Mouse (Mus musculus): ENCODE results near the gene Ssr2. TPM values are rescaled to one million over a fixed set of nuclear protein-coding genes. Genes with fewer than 3 reads are reported as not detected.

Gene Ssr2
- 257 and 271 TPM in 2 replicates for polyA plus RNA-seq (2015; fragmentation: Nextera tagmentation; extraction: Ambion mirVana)

DNA sequence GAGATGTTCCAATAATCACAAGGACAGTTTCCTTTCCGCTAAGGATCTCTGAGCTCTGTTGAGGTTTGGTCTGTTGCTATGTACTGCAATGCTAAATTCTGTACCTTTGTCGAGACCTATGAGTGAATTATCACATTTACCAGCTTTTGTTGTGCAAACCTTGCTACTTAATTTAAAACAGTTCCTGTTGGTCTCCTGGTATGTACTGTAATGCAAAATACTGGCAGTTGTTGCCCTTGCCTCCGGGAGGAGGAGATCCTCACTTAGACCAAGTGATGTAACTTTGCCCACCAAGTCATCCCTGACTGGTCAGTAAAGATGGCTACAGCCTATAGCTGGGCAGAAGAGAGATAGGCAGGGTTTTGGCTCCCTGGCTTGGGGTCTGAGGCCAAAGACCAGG is at the start of gene Ssr2:
Ssr2 (plus strand) TSS at position 337 of the 400 bp plus-strand sequence.
- TF ChIP-seq CTCF (IDR thresholded peaks at IDR 0.05; ENCODE audit: low read depth) = no peak
- no peak for TF ChIP-seq EP300 (optimal IDR thresholded peaks at IDR 0.05)
- no peaks in the 10 kb centered on the region for H3K36me3 ChIP-seq (ENCODE audit: control insufficient read depth, insufficient read depth, low read length)
- 87% methylated on average over 3 of the region's 3 CpGs for WGBS
- ATAC-seq (ENCODE audit: low FRiP score, low TSS enrichment) (no peak), DNase-seq (ENCODE audit: low spot score) (no peak)
- H3K4me1 ChIP-seq (replicated peaks; ENCODE audit: control insufficient read depth, insufficient read depth) = no peaks in the 10 kb centered on the region; the same call in 1 of the 2 replicates
- no peaks in the 10 kb centered on the region for H3K27me3 ChIP-seq (ENCODE audit: control insufficient read depth, insufficient read depth, low read length)
- no peak within 1 kb of the TSS for H3K9ac ChIP-seq (ENCODE audit: low read length)
- H3K4me3 ChIP-seq (ENCODE audit: low read depth, low read length) = no peak within 1 kb of the TSS
- no peak within 1 kb of the TSS for H3K27ac ChIP-seq (replicated peaks)
- H3K9me3 ChIP-seq (ENCODE audit: control insufficient read depth, low read length) = no peaks in the 10 kb centered on the region
- no peak within 1 kb of the TSS for H3K4me2 ChIP-seq (replicated peaks; ENCODE audit: low read depth)

DNA sequence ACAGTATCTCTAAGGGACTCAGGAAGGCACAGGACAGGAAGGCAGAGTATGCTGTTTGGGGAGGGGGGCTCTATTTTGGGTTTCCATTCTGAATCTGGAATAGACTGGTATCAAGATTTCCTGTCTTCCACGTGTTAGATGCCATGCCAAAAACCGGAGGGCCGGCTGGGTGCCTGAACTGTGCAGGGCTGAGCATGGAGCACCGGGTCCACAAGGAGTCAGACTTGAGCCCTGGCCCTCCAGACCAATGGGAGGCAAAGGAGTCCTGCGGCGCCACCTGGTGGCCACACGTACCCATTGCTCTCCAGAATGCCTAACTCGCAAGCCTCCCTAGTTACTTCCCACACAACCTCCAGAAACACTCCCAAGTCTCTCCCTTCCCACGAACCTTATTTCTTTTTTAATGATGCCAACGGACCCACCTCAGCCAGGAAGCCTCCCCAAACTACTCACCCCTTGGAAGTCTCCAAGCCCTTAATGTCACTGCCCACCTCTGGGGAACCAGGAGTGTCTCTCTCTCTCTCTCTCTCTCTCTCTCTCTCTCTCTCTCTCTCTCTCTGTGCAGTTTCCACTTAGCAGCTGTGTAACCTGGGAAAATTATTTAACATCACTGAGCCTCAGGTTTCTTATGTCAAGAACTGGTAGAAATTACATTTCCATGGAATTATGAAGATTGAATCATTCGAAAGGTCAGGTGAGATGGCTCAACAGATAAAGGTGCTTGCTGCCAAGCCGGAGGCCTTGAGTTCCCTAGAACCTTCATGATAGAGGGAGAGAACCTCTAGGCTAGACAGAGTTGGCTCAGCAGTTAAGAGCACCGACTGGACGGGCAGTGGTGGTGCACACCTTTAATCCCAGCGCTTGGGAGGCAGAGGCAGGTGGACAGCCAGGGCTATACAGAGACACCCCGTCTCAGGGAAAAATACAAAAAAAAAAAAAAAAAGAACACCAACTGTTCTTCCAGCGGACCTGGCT is 49.2 kb upstream of the Ssr2 start:
- Histone ChIP-seq H3K27me3 (ENCODE audit: control insufficient read depth, insufficient read depth, low read length) (no peaks in the 10 kb centered on the region), H3K4me2 (replicated peaks; ENCODE audit: low read depth) (no peak overlapping the region), H3K27ac (replicated peaks) (no peak overlapping the region), H3K9ac (ENCODE audit: low read length) (no peak overlapping the region), H3K4me1 (replicated peaks; ENCODE audit: control insufficient read depth, insufficient read depth) (peaks cover 3% of the 10 kb centered on the region; the same call in 1 of the 2 replicates), H3K36me3 (ENCODE audit: control insufficient read depth, insufficient read depth, low read length) (no peaks in the 10 kb centered on the region), H3K4me3 (ENCODE audit: low read depth, low read length) (no peak overlapping the region), H3K9me3 (ENCODE audit: control insufficient read depth, low read length) (no peaks in the 10 kb centered on the region)
- TF ChIP-seq CTCF (IDR thresholded peaks at IDR 0.05; ENCODE audit: low read depth) (peak; percentile 100), EP300 (optimal IDR thresholded peaks at IDR 0.05) (no peak)
- 31% methylated on average over 17 of the region's 17 CpGs for WGBS
- ATAC-seq (ENCODE audit: low FRiP score, low TSS enrichment) (peak; percentile 86), DNase-seq (ENCODE audit: low spot score) (peak; percentile 94)

DNA sequence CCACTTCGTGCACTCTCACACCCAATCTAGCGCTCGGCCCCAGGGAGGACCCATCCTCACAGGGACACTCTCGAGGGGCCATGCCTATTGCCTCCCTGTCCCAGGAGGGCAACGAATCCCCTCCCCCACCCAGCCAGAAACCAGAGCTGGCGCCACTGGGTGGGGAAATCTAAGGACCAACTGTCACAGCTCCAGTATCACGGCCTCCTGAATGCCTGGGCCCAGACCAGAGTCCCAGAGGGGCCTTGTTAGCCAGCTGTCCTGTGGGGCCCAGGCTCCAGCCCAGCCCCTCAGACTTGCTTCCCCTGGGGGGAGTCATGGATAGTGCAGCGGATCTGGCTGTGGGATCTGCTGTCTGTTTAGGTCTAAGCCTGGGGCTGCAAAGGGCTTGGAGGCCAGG is 48.1 kb upstream of the Ssr2 start:
- no peak overlapping the region for H3K27ac ChIP-seq (replicated peaks)
- H3K36me3 ChIP-seq (ENCODE audit: control insufficient read depth, insufficient read depth, low read length) = no peaks in the 10 kb centered on the region
- TF ChIP-seq CTCF (IDR thresholded peaks at IDR 0.05; ENCODE audit: low read depth) = no peak
- TF ChIP-seq EP300 (optimal IDR thresholded peaks at IDR 0.05) = no peak
- peaks cover 3% of the 10 kb centered on the region; the same call in 1 of the 2 replicates for H3K4me1 ChIP-seq (replicated peaks; ENCODE audit: control insufficient read depth, insufficient read depth)
- H3K4me2 ChIP-seq (replicated peaks; ENCODE audit: low read depth) = no peak overlapping the region
- no peak overlapping the region for H3K4me3 ChIP-seq (ENCODE audit: low read depth, low read length)
- ATAC-seq (ENCODE audit: low FRiP score, low TSS enrichment) = no peak
- H3K9me3 ChIP-seq (ENCODE audit: control insufficient read depth, low read length) = no peaks in the 10 kb centered on the region
- DNase-seq (ENCODE audit: low spot score) = no peak
- 44% methylated on average over 8 of the region's 8 CpGs for WGBS
- peak overlapping the region; percentile 41 for H3K9ac ChIP-seq (ENCODE audit: low read length)
- H3K27me3 ChIP-seq (ENCODE audit: control insufficient read depth, insufficient read depth, low read length) = no peaks in the 10 kb centered on the region

GRCm38 (mm10) chr3:88528646-88529045 is 47.0 kb upstream of the Ssr2 start:
- Histone ChIP-seq H3K27ac (replicated peaks) (no peak overlapping the region), H3K9ac (ENCODE audit: low read length) (no peak overlapping the region), H3K9me3 (ENCODE audit: control insufficient read depth, low read length) (no peaks in the 10 kb centered on the region), H3K4me3 (ENCODE audit: low read depth, low read length) (no peak overlapping the region), H3K4me1 (replicated peaks; ENCODE audit: control insufficient read depth, insufficient read depth) (peaks cover 3% of the 10 kb centered on the region; the same call in 1 of the 2 replicates), H3K4me2 (replicated peaks; ENCODE audit: low read depth) (no peak overlapping the region), H3K36me3 (ENCODE audit: control insufficient read depth, insufficient read depth, low read length) (no peaks in the 10 kb centered on the region), H3K27me3 (ENCODE audit: control insufficient read depth, insufficient read depth, low read length) (no peaks in the 10 kb centered on the region)
- ATAC-seq (ENCODE audit: low FRiP score, low TSS enrichment) = no peak
- DNase-seq (ENCODE audit: low spot score) = no peak
- 66% methylated on average over 11 of the region's 11 CpGs for WGBS
- TF ChIP-seq CTCF (IDR thresholded peaks at IDR 0.05; ENCODE audit: low read depth) (no peak), EP300 (optimal IDR thresholded peaks at IDR 0.05) (no peak)

- Histone ChIP-seq H3K9ac (ENCODE audit: low read length) (no peak overlapping the region), H3K36me3 (ENCODE audit: control insufficient read depth, insufficient read depth, low read length) (no peaks in the 10 kb centered on the region), H3K4me1 (replicated peaks; ENCODE audit: control insufficient read depth, insufficient read depth) (peaks cover 5% of the 10 kb centered on the region; the same call in 1 of the 2 replicates), H3K4me3 (ENCODE audit: low read depth, low read length) (no peak overlapping the region), H3K27ac (replicated peaks) (0 out of 2 replicates have a peak overlapping the region, but pooled peaks have one; percentile 8), H3K4me2 (replicated peaks; ENCODE audit: low read depth) (peak overlapping the region; percentile 92; the same call in 1 of the 2 replicates), H3K27me3 (ENCODE audit: control insufficient read depth, insufficient read depth, low read length) (no peaks in the 10 kb centered on the region), H3K9me3 (ENCODE audit: control insufficient read depth, low read length) (no peaks in the 10 kb centered on the region)
- DNase-seq (ENCODE audit: low spot score) (no peak), ATAC-seq (ENCODE audit: low FRiP score, low TSS enrichment) (no peak)
- 36% methylated on average over 7 of the region's 7 CpGs for WGBS
- TF ChIP-seq CTCF (IDR thresholded peaks at IDR 0.05; ENCODE audit: low read depth) (no peak), EP300 (optimal IDR thresholded peaks at IDR 0.05) (no peak)
Observed at GRCm38 (mm10) chr3:88529204-88530000, 46.3 kb upstream of the Ssr2 start.

All from stomach, postnatal 0 days (tissue).